Mouse (Mus musculus) urinary bladder, postnatal 14 days (tissue): ENCODE measurements at regions not wholly inside any gene's neighbourhood (a gene's known extent, or its start where the extent isn't known, plus 50 kb on each side); places are given as distances from the start of the nearest gene placed in this dataset.
"Not testable (repeated sequence)": the region's sequence is repeated elsewhere in the genome, so short reads cannot be mapped to it uniquely, and the experiment has no call there.

Experiments
- DNase-seq: peaks from one replicate; pipeline ENCODE4 v3.0.0; 2021; ENCODE audit warnings: low spot score

- no peak for DNase-seq
These were observed 127.8 kb upstream of the Max start for GRCm38 (mm10) chr12:77089624-77090278.

GRCm38 (mm10) chr12:77088452-77088851 is 126.5 kb upstream of the Max start:
- DNase-seq, result no peak

DNA sequence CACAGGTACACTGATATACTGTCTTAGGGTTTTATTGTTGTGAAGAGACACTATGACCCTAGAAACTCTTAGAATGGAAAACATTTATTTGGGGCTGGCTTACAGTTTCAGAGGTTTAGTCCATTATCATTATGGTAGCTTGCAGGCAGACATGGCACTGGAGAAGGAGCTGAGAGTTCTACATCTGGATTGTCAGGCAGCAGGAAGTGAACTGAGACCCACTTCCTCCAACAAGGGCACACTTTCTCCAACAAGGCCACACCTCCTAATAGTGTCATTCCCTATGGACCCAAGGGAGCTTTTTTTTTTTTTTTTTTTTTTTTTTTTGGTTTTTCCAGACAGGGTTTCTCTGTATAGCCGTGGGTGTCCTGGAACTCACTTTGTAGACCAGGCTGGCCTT is 124.9 kb upstream of the Max start:
- not testable (repeated sequence) for DNase-seq

- no peak for DNase-seq
These were observed 123.9 kb upstream of the Max start for GRCm38 (mm10) chr12:77085894-77086293.

GRCm38 (mm10) chr12:77085244-77085643 is 123.2 kb upstream of the Max start:
- peak; percentile 32 for DNase-seq

DNA sequence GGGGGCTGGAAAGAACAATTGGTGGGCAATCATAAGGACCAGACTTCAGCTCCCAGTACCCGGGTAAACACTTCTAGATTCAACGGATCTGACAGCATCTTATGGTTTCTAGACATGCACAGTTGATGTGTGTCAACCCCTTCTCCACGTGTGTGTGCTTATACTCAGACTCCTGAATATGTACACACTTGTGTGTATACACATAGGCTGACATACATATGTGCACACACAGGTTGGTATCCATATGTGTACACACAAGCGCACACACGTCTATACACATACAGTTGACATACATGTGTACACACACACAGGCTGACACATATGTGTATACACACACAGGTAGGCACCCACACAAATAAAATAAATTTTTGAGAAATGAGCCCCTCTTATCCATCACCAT is 122.7 kb upstream of the Max start:
- DNase-seq, result no peak

GRCm38 (mm10) chr12:77084343-77084742 is 122.3 kb upstream of the Max start:
- no peak for DNase-seq

DNA sequence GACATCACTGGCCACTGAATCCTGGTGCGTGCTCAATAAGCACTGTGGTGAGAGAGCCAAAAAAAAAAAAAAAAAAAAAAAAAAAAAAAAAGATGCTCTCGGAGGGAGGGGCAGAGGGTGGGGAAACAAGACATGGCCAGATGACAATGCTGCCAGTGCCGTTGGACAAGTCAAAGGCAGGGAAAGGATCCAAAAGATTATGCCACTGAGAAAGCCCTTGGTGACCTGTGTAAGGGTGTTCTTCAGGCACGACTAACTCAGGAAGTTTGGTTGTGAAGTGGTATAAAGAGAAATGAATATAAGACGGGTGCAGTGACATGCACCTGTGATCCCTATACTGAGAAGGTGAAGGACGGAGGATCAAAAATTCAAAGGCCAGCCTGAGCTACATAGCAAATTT is 121.8 kb upstream of the Max start:
- DNase-seq, result no peak

- DNase-seq, result no peak
These were observed 119.8 kb upstream of the Max start for GRCm38 (mm10) chr12:77081774-77082173.

DNA sequence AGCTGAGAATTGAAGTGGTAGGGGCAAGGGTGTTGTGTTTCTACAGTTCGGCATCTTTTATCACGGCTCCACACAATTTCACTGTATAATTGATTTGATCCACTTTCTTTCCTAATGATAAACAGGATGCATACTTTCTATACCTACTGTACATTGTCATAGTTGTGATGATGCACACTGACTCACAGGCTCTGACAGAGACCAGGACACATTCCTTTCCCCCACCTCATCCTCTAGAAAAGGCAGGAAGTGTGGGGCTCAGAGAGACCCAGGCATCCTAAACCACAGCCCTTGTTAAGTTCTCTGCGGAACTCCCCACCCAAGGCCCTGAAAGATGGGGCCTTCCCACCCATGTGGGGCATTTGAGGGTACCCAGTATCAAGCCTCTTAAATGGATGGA is 117.5 kb upstream of the Max start:
- no peak for DNase-seq

DNA sequence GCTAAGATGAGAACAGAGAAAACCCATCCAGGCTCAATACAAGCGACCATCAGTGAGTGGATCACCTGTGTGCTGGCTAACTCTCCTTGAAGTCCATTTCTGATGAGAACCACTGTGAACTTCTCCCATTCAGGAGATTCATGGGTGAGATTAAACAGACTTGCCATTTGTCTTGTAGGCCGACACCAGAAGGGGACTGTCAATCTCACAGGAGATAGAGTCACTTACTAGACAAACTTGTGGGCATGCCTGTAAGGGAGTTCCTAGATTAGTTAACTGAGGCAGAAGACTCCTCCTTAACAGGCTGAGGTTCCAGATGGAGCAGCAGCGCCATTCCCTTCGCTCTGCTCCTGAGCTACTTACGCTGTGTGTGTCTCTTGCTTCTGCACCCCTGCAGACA is 114.7 kb upstream of the Max start:
- DNase-seq, result no peak

GRCm38 (mm10) chr12:77074602-77075001 is 112.6 kb upstream of the Max start:
- DNase-seq, result no peak

DNA sequence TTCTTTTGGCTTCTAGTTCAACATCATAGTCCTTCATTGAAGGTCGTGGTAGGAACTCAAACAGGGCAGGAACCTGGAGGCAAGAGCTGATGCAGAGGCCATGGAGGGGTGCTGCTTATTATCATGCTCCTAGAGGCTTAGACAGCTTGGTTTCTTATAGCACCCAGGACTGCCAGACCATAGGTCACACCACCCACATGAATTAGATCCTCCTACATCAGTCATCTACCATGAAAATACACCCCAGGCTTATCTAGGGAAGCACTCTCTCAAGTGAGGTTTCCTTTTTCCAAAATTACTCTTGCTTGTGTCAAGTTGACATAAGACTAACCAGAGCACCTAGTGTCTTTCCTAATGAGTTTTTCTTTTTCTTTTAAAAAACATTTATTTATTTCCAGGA is 109.7 kb upstream of the Max start:
- no peak for DNase-seq

DNA sequence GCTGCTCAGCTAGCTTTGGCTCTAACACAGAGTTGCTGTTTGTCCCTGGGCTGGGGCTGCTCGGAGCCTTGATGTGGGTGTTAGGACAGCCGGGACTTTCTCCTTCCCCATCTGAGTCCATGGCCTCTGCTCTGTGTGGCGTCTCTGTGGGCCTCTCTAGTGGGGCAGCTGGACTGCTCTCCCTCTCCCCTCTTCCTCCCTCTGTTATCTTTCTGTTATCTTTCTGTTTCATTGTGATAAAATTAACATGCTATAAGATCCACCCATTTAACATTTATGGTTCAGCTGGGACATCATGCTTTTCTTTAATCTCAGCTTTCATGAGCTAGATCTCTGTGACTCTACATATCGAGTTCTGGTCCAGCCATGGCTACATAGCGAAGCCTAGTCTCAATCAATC is 105.9 kb upstream of the Max start:
- DNase-seq, result no peak

GRCm38 (mm10) chr12:77067115-77067514 is 105.1 kb upstream of the Max start:
- DNase-seq, result no peak

- DNase-seq, result no peak
These were observed 103.9 kb upstream of the Max start for GRCm38 (mm10) chr12:77065645-77066512.

- DNase-seq, result no peak
These were observed 102.0 kb upstream of the Max start for GRCm38 (mm10) chr12:77064048-77064447.

GRCm38 (mm10) chr12:77061562-77061847 is 99.5 kb upstream of the Max start:
- no peak for DNase-seq

GRCm38 (mm10) chr12:77060766-77061561 is 99.0 kb upstream of the Max start:
- no peak for DNase-seq

GRCm38 (mm10) chr12:77060060-77060695 is 98.2 kb upstream of the Max start:
- peak; percentile 42 for DNase-seq

DNA sequence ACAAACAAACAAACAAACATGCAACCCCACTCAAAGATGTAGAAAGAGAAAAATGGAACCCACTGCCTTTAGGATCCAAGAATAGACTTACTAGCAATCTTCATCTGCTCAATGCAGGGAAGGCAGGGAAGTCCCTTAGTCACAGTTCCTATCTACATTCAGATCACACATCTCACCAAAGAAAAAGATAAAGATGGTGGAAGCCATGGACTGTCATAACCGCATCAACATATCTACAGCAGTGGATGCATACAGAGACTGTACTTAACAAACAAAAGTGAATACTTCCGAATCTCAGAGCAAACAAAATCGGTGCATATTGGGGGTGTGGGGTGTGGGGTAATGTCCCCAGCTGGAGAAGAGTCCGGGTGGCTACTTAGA is 97.7 kb upstream of the Max start:
- no peak for DNase-seq

DNA sequence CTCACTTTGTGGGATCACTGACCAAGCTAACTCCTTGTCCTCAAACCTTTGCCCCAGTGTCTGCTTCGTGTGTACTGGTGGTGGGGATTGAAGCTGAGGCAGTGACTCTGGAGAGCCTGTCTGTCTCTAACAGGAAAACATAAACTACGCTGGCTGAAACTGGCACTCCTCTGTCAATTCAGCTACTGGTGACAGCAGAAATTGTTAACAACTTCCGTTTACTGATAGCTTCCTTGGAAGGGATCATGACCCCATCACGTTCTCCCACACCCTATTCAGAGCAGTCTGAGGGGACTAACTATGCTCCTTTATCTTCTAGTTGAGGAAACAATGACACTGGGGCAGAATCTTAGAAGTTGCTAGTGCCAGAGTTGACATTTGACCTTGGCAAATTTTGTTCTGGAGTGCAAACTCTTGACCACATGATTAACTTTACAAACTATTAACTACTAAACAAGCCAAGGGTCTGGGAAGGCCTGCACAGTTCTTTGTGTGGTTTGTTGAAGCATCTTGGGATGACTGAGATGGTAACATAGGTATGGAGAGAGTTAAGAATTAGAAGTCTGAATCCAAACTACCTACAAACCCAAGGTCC is 96.7 kb upstream of the Max start:
- no peak for DNase-seq
